ENCODE assay signal across 13 mouse cellular contexts in genomic region chr9:31204722-31205121, GRCm38 (mm10). TPM values are rescaled to one million over a fixed set of nuclear protein-coding genes. Genes with fewer than 3 reads are reported as not detected.
DNase-seq lines count a peak whose midpoint lies in the region; ATAC-seq and TF ChIP-seq lines count a peak whose summit lies in the region.
"Had no signal": no experiment of that assay in that cellular context is flagged by ENCODE, and none has a peak within 500 bp of the region (broad histone marks: within the 10 kb centered on the region; RNA-seq: fewer than 3 reads in every experiment).

No protein-coding gene starts in this region.

- H3K4me2 ChIP-seq in heart, embryonic 13.5 days: peak overlapping the region; percentile 18; the same call in 1 of the 2 replicates
- no peak overlapping the region for H3K4me2 ChIP-seq in kidney, embryonic 15.5 days
- H3K4me2 ChIP-seq: midbrain, embryonic 15.5 days had no signal

- intact Hi-C loops in gastrocnemius, adult 2 months (cut with DNase I): no loop called here
- intact Hi-C loops in gastrocnemius, postnatal 14 days (cut with DNase I; ENCODE audit: low total_unique reads): no loop called here

- no peaks in the 10 kb centered on the region for H3K36me3 ChIP-seq in heart, embryonic 13.5 days
- H3K36me3 ChIP-seq in kidney, embryonic 15.5 days: no peaks in the 10 kb centered on the region
- H3K36me3 ChIP-seq: midbrain, embryonic 15.5 days had no signal

- H3K9me3 ChIP-seq in heart, embryonic 13.5 days: no peaks in the 10 kb centered on the region
- H3K9me3 ChIP-seq in kidney, embryonic 15.5 days (replicated peaks): no peaks in the 10 kb centered on the region
- H3K9me3 ChIP-seq: midbrain, embryonic 15.5 days had no signal

- peaks cover 64% of the 10 kb centered on the region for H3K4me1 ChIP-seq in heart, embryonic 13.5 days
- peaks cover 42% of the 10 kb centered on the region for H3K4me1 ChIP-seq in kidney, embryonic 15.5 days

- WGBS in heart, embryonic 13.5 days: 19% methylated on average over 6 of the region's 6 CpGs
- 42% methylated on average over 6 of the region's 6 CpGs for WGBS in kidney, embryonic 15.5 days

- H3K9ac ChIP-seq in heart, embryonic 13.5 days: no peak overlapping the region
- H3K9ac ChIP-seq in kidney, embryonic 15.5 days: no peak overlapping the region
- H3K9ac ChIP-seq: midbrain, embryonic 15.5 days had no signal

- TF ChIP-seq CTCF in gastrocnemius, adult 2 months (IDR thresholded peaks at IDR 0.05): no peak

- H3K27ac ChIP-seq in gastrocnemius, adult 2 months: peak overlapping the region; percentile 43; the same call in 1 of the 2 replicates
- 0 out of 2 replicates have a peak overlapping the region, but pooled peaks have one; percentile 9 for H3K27ac ChIP-seq in heart, embryonic 13.5 days (replicated peaks)
- peak overlapping the region; percentile 54 for H3K27ac ChIP-seq in kidney, embryonic 15.5 days
- H3K27ac ChIP-seq: midbrain, embryonic 15.5 days had no signal

- H3K4me3 ChIP-seq in gastrocnemius, adult 2 months: no peak overlapping the region
- no peak overlapping the region for H3K4me3 ChIP-seq in heart, embryonic 13.5 days
- no peak overlapping the region for H3K4me3 ChIP-seq in kidney, embryonic 15.5 days (replicated peaks)
- H3K4me3 ChIP-seq: midbrain, embryonic 15.5 days had no signal

- no peak for ATAC-seq in heart, embryonic 13.5 days (ENCODE audit: extremely low read depth, insufficient number of reproducible peaks, low FRiP score, low TSS enrichment)
- ATAC-seq in kidney, embryonic 15.5 days (replicated peaks; ENCODE audit: low FRiP score): 0 out of 2 replicates have a peak, but pooled peaks have one; percentile 49
- ATAC-seq in megakaryocyte progenitor cell, adult 5-6 weeks (replicated peaks; ENCODE audit: poor library complexity): peak; percentile 10; the same call in 1 of the 2 replicates
- ATAC-seq in cerebellum, adult (ENCODE audit: insufficient number of reproducible peaks, low FRiP score, low TSS enrichment): no peak
- ATAC-seq: midbrain, embryonic 15.5 days had no signal

- DNase-seq in gastrocnemius, adult 2 months: no peak
- no peak for DNase-seq in gastrocnemius, postnatal 14 days
- DNase-seq in right cerebral cortex, postnatal 10 days (ENCODE audit: low spot score in 2 of 2): no peak
- no peak for DNase-seq in frontal cortex, postnatal 25 days (ENCODE audit: low spot score in 2 of 2)
- DNase-seq: cerebellum, postnatal 14 days; gastrocnemius, postnatal 25 days; lung, adult 18-20 months; thymus, postnatal 14 days had no signal

- H3K27me3 ChIP-seq in heart, embryonic 13.5 days (replicated peaks): no peaks in the 10 kb centered on the region
- no peaks in the 10 kb centered on the region for H3K27me3 ChIP-seq in kidney, embryonic 15.5 days
- H3K27me3 ChIP-seq: midbrain, embryonic 15.5 days had no signal

RNA-seq across cellular contexts. Expression of gene Aplp2, which starts 6.9 kb away (rescaled TPM):
- 100 to 1,000 TPM; 105 to 114 TPM for total RNA-seq in gastrocnemius, adult 2 months (2021)
- total RNA-seq in gastrocnemius, postnatal 14 days (2021): 100 to 1,000 TPM; 121 to 129 TPM
- polyA plus RNA-seq in heart, embryonic 13.5 days (2015; fragmentation: Nextera tagmentation; extraction: Ambion mirVana): 292 and 311 TPM in 2 replicates
- 325 and 336 TPM in 2 replicates for polyA plus RNA-seq in kidney, embryonic 15.5 days (2015; fragmentation: Nextera tagmentation; extraction: Ambion mirVana)
- total RNA-seq in megakaryocyte progenitor cell, adult 5-6 weeks (2015): 31.2 and 54.0 TPM in 2 replicates
- 36.9 and 71.1 TPM in 2 replicates for total RNA-seq in megakaryocyte progenitor cell, adult 5-6 weeks (2017)

Comparison
In these comparisons a context has a peak if more than half of its experiments do, and no peak if none do; other contexts are left out.
1. ATAC-seq: peak in kidney, embryonic 15.5 days (single experiment) and megakaryocyte progenitor cell, adult 5-6 weeks (single experiment); none in heart, embryonic 13.5 days (single experiment) and cerebellum, adult (single experiment).
2. Peak in every context shown above with its lines, with median percentiles within 50 percentile points of each other: H3K27ac ChIP-seq.